Mouse (Mus musculus) embryonic facial prominence, embryonic 10.5 days (tissue): ENCODE measurements around the gene Gm21958. TPM values are rescaled to one million over a fixed set of nuclear protein-coding genes. Genes with fewer than 3 reads are reported as not detected.

Source experiments
- DNase-seq: peaks from one replicate; pipeline ENCODE4 v3.0.0-alpha.2; 2017; ENCODE audit warnings: low spot score
- H3K27ac ChIP-seq: fragments of 300-500 bp; sonication (generic); replicated peaks from 2 replicates; pipeline ENCODE4 v1.5.1; 2016; ENCODE audit warnings: mild to moderate bottlenecking
- H3K27me3 ChIP-seq: fragments of 300-500 bp; sonication (generic); replicated peaks from 2 replicates; pipeline ENCODE4 v1.6.1; 2016; ENCODE audit warnings: low read depth, mild to moderate bottlenecking; ENCODE audit not compliant: poor library complexity, severe bottlenecking
- H3K36me3 ChIP-seq: fragments of 300-500 bp; sonication (generic); replicated peaks from 2 replicates; pipeline ENCODE4 v1.6.1; 2016; ENCODE audit warnings: mild to moderate bottlenecking, moderate library complexity
- H3K4me1 ChIP-seq: fragments of 300-500 bp; sonication (generic); 2 replicates; pipeline ENCODE4 v1.6.1; 2016
- H3K4me3 ChIP-seq: fragments of 300-500 bp; sonication (generic); 2 replicates; pipeline ENCODE4 v1.5.1; 2016; ENCODE audit warnings: mild to moderate bottlenecking, moderate library complexity
- H3K9me3 ChIP-seq: fragments of 300-500 bp; sonication (generic); 2 replicates; pipeline ENCODE4 v1.6.1; 2016; ENCODE audit warnings: mild to moderate bottlenecking
- WGBS: fragments of 180-500 bp; shearing (Covaris S2); methylation state at CpG from one replicate; pipeline ENCODE4 v1.1.7; 2016; 5-methylcytosine and 5-hydroxymethylcytosine counted together
- polyA plus RNA-seq: library from polyadenylated mRNA; unstranded; fragments of >200 nt; fragmentation: Nextera tagmentation; extraction: Ambion mirVana; gene quantifications from 2 replicates; pipeline ENCODE4 v1.2.1, GENCODE M21; 2016

The Gm21958 gene
- polyA plus RNA-seq, 1 experiment from 2014 or later = not detected

DNA sequence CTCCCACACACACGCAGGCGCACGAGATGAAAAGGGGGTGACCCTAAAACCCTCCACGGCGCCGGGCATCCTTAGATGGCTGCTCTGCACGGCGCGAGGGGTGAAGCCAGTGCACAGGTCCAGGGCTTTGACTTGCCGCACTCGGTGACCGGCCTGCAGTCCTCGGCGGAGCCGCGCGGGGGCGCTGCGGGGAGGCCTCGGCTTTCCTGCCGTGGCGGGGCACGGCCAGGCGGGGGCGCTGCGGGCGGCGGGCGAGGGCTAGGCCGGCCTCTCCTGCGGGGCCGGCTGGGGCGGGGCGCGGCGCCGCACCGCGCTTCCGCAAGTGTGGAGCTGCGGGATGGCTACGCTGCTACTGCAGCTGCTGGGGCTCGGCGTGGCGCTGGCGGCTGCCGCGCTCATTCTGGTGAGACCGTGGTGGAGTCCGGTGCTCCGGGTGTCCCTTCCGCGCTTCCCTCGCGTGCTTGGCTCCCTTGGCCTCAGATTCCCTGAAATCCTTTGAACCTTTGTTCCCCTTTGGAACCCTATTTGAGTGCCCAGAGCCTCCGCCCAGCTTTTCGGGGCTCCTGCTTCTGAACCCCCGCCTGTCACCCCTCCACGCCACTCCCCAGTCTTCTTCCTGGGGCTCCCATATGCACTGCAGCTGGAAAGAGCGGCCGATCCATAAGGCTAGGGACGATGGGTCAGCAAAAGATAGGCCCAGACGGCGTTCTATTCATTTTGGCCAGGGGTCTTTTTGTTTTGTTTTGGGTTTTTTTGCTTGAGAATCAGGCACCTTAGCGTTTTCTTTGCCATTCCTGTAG, 21.3 kb upstream of the Gm21958 start, which contains the start of the genes Exosc8 and Alg5:
Gene Exosc8 (minus strand): TSS at position 147 of the 800 bp plus-strand sequence.
Gene Alg5 (plus strand): TSS at position 293 of the 800 bp plus-strand sequence.
- no peaks in the 10 kb centered on the region for H3K27me3 ChIP-seq
- peak within 1 kb of the TSS; percentile 89 for H3K4me3 ChIP-seq
- under 1% methylated on average over 65 of the region's 65 CpGs for WGBS
- H3K27ac ChIP-seq = peak within 1 kb of the TSS; percentile 98
- H3K4me1 ChIP-seq = peaks cover 21% of the 10 kb centered on the region
- peak; percentile 96 for DNase-seq
- H3K36me3 ChIP-seq = peaks cover 61% of the 10 kb centered on the region
- H3K9me3 ChIP-seq = no peaks in the 10 kb centered on the region

DNA sequence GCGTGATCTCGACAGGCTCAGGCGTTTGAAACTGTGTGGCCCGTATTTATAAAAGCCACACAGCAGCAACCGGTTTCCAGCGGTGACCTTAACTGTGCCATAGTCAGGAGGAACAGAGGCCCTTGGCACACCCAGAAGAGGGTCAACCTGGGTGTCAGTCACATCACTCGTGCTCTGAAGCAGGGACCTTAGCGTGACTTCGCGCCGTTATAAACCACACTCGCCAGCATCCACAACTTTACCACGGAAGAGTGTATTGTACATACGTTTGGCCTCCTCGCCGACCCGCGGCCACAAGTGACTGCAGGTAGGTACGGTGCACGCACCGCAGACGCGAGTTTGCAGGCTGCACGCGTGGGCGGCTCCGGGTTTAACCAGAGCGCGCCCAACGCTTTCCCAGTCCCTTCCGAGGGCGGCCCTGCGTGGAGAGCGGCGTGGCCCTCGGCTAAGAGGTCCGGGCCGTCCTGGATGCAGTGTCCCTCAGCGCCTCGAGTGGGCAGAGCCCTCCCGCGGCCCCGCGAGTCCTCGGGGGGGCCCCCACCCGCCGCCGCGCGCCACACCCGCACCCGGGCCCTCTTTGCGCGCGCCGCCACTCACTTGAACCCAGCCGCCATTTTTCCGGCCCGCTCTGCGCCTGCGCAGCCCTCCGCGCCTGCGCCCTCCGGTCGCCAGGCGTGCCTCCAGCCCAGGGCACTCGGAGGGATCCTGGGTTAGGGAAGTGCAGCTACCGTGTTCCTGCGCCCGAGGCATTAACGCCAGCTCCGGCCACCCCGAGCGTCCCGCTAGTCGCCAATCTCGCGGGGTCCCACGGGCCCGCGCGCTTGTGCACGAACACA, 20.5 kb upstream of the Gm21958 start:
- DNase-seq = peak; percentile 94
- peaks cover 21% of the 10 kb centered on the region for H3K4me1 ChIP-seq
- peak overlapping the region; percentile 98 for H3K27ac ChIP-seq
- under 1% methylated on average over 84 of the region's 84 CpGs for WGBS
- no peaks in the 10 kb centered on the region for H3K9me3 ChIP-seq
- H3K36me3 ChIP-seq = peaks cover 61% of the 10 kb centered on the region
- no peaks in the 10 kb centered on the region for H3K27me3 ChIP-seq
- H3K4me3 ChIP-seq = peak overlapping the region; percentile 89

DNA sequence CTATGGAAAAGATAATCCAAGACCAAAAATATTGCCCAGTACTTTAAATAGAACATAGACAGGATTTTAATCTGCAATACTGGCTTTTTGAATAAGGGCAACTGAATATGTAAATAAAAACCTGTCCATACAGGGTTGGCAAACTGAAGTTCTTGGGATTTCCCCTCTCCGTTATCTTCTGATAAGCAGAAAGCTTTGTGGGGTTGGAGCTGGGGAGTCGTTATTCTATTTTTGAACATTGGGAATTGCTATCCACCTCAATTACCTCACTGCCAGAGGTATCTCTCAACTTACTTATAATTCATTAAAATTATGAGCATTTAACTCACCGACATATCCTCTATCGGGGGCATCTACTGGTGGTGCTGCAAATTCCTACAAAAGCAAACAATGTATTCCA, 18.2 kb upstream of the Gm21958 start:
- no peak for DNase-seq
- H3K9me3 ChIP-seq = no peaks in the 10 kb centered on the region
- peaks cover 21% of the 10 kb centered on the region for H3K4me1 ChIP-seq
- H3K27me3 ChIP-seq = no peaks in the 10 kb centered on the region
- H3K27ac ChIP-seq = no peak overlapping the region
- no peak overlapping the region for H3K4me3 ChIP-seq
- H3K36me3 ChIP-seq = peaks cover 61% of the 10 kb centered on the region
- WGBS = 93% methylated on average over 4 of the region's 4 CpGs

- Histone ChIP-seq H3K4me1 (peaks cover 21% of the 10 kb centered on the region), H3K4me3 (no peak overlapping the region), H3K27me3 (no peaks in the 10 kb centered on the region), H3K36me3 (peaks cover 67% of the 10 kb centered on the region), H3K27ac (no peak overlapping the region), H3K9me3 (no peaks in the 10 kb centered on the region)
- DNase-seq = no peak
- WGBS = 83% methylated on average over 8 of the region's 8 CpGs
These were observed 17.5 kb upstream of the Gm21958 start for GRCm38 (mm10) chr3:54731626-54732150.

DNA sequence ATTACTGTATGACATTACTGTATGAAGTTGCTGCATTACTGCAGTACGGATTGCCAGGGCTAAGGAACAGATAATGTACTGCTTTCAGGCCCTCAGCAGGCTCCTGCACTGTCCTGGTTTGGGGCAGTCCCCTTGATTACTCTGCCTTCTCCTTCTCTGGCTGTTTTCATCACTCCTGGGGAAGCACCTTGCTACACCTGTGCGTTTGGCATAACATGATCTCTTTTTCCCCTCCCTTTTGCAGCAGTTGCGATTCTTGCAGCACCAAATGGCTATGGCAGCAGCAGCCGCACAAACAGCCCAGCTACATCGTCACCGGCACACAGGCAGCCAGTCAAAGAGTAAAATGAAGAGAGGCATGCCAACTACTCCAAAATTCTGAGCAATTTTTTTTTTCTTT, 13.9 kb upstream of the Gm21958 start:
- H3K27me3 ChIP-seq = no peaks in the 10 kb centered on the region
- H3K4me3 ChIP-seq = no peak overlapping the region
- peaks cover 98% of the 10 kb centered on the region for H3K36me3 ChIP-seq
- 93% methylated on average over 6 of the region's 6 CpGs for WGBS
- H3K4me1 ChIP-seq = peaks cover 5% of the 10 kb centered on the region
- no peaks in the 10 kb centered on the region for H3K9me3 ChIP-seq
- H3K27ac ChIP-seq = no peak overlapping the region
- no peak for DNase-seq

DNA sequence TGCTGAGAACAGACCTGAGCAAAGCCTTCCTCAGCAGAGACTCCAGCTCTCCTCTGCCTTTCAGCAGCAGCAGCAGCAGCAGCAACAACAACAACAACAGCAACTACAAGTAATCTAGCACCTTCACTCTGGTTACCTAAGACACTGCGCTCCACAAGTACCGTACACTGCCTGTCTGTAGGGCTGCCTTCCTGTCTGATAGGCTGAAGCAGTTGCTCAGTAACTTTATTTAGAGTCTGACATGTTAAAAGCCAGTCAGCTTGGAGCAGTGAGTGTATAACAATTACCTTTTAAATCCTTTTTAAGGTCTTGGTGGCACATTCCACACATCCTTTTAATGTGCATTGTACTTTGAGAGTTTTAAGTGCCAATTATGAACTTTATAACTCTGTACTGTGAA, 13.4 kb upstream of the Gm21958 start:
- WGBS = 94% methylated on average over 2 of the region's 2 CpGs
- Histone ChIP-seq H3K4me3 (no peak overlapping the region), H3K9me3 (no peaks in the 10 kb centered on the region), H3K4me1 (no peaks in the 10 kb centered on the region), H3K27ac (no peak overlapping the region), H3K36me3 (peaks cover 98% of the 10 kb centered on the region), H3K27me3 (no peaks in the 10 kb centered on the region)
- DNase-seq = no peak

DNA sequence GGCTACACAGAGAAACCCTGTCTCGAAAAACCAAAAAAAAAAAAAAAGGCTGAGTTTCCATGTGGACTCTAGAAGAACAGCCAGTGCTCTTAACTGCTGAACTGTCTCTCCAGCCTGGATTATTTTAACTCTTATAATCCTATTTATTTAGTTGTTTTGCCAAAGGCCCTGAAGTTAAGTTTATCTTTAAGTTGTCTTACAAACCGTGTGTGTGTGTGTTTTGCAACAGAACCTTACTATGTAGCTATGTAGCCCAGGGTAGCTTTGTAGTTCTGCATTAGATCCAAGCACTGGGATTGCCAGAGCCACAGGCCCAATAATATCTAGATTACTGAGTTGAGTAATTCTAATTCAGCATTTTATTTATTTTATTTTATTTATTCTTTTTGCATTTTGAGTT, 11.2 kb upstream of the Gm21958 start:
- Histone ChIP-seq H3K27me3 (no peaks in the 10 kb centered on the region), H3K9me3 (no peaks in the 10 kb centered on the region), H3K27ac (no peak overlapping the region), H3K4me1 (no peaks in the 10 kb centered on the region), H3K4me3 (no peak overlapping the region), H3K36me3 (peaks cover 98% of the 10 kb centered on the region)
- DNase-seq = no peak
- WGBS = 80% methylated on average over 2 of the region's 2 CpGs

GRCm38 (mm10) chr3:54723741-54724500, 9.8 kb upstream of the Gm21958 start:
- H3K36me3 ChIP-seq = peaks cover 95% of the 10 kb centered on the region
- WGBS = 89% methylated on average over 10 of the region's 10 CpGs
- DNase-seq = no peak
- H3K4me1 ChIP-seq = no peaks in the 10 kb centered on the region
- no peak overlapping the region for H3K4me3 ChIP-seq
- no peaks in the 10 kb centered on the region for H3K27me3 ChIP-seq
- no peaks in the 10 kb centered on the region for H3K9me3 ChIP-seq
- H3K27ac ChIP-seq = no peak overlapping the region

DNA sequence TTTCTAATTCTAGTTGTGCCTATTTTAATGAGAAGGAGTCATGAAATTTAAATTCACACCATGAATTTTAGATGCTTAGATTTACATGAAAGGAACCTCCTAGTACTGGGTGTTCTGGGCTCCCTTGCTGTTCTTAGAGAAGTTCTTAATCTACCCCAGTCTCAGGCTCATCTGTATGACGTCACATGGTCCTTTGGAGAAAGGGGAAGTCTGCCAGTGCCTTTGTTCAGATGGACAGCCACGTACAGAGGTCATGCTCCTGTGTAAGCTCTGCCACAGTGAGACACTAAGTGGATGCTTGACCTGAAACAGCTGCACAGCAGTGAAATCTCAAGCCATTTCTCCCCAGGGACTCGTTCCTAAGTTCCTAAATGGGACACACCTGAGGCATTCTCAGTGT, 4.8 kb upstream of the Gm21958 start:
- no peaks in the 10 kb centered on the region for H3K4me1 ChIP-seq
- 65% methylated on average over 3 of the region's 3 CpGs for WGBS
- no peak overlapping the region for H3K27ac ChIP-seq
- DNase-seq = no peak
- no peaks in the 10 kb centered on the region for H3K9me3 ChIP-seq
- H3K4me3 ChIP-seq = no peak overlapping the region
- H3K27me3 ChIP-seq = no peaks in the 10 kb centered on the region
- peaks cover 97% of the 10 kb centered on the region for H3K36me3 ChIP-seq

DNA sequence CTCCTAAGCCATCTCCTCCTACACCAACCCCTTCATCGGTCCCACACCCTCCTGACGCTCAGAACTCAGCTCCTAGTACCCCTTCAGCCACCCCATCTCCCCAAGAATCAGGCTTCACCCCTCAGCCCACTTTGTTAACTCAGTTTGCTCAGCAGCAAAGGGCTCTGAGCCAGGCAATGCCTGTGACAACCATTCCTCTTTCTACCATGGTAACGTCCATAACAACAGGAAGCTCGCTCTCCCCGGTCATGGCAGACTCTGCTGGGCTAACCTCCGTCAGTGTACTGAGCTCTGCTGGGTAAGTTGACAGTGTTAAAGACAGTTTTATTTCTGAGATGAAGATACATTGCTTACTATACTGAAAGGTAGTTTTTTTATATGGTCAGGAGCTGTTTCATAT, 3.2 kb upstream of the Gm21958 start:
- no peaks in the 10 kb centered on the region for H3K9me3 ChIP-seq
- H3K27ac ChIP-seq = no peak overlapping the region
- H3K27me3 ChIP-seq = no peaks in the 10 kb centered on the region
- H3K4me3 ChIP-seq = no peak overlapping the region
- WGBS = 85% methylated on average over 6 of the region's 6 CpGs
- H3K36me3 ChIP-seq = peaks cover 97% of the 10 kb centered on the region
- no peaks in the 10 kb centered on the region for H3K4me1 ChIP-seq
- DNase-seq = no peak

DNA sequence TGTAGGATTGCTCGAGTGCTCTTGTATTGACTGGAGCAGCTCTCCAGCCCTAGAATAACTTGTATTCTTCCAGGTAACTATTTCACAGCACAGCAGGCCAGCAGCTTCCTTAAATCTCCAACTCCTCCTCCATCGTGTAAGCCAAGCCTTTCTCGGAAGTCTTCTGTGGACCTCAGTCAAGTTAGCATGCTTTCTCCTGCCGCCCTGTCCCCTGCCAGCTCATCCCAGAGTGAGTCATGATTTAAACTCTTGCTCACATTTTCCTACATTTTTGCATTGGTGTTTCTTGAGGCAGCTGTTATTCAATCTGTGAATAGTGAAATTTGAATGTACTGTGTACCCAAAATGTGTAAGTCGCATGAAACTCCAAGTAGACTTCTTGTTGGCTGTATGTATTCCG, 1.3 kb upstream of the Gm21958 start:
- Histone ChIP-seq H3K27ac (no peak overlapping the region), H3K27me3 (no peaks in the 10 kb centered on the region), H3K4me3 (no peak overlapping the region), H3K36me3 (peaks cover 97% of the 10 kb centered on the region), H3K4me1 (no peaks in the 10 kb centered on the region), H3K9me3 (no peaks in the 10 kb centered on the region)
- 93% methylated on average over 6 of the region's 6 CpGs for WGBS
- no peak for DNase-seq

GRCm38 (mm10) chr3:54708972-54709371, 5.2 kb downstream of the Gm21958 start:
- no peaks in the 10 kb centered on the region for H3K4me1 ChIP-seq
- 87% methylated on average over 9 of the region's 9 CpGs for WGBS
- H3K36me3 ChIP-seq = peaks cover 98% of the 10 kb centered on the region
- DNase-seq = no peak
- no peaks in the 10 kb centered on the region for H3K27me3 ChIP-seq
- H3K9me3 ChIP-seq = no peaks in the 10 kb centered on the region
- no peak overlapping the region for H3K27ac ChIP-seq
- no peak overlapping the region for H3K4me3 ChIP-seq
